Mouse (Mus musculus): ENCODE measurements around the gene Zfp322a. TPM values are rescaled to one million over a fixed set of nuclear protein-coding genes. Genes with fewer than 3 reads are reported as not detected.
"Not testable (repeated sequence)": the region's sequence is repeated elsewhere in the genome, so short reads cannot be mapped to it uniquely, and the experiment has no call there.

Zfp322a gene
- polyA plus RNA-seq, 1 experiment from 2014 or later = 55.6 TPM

DNA sequence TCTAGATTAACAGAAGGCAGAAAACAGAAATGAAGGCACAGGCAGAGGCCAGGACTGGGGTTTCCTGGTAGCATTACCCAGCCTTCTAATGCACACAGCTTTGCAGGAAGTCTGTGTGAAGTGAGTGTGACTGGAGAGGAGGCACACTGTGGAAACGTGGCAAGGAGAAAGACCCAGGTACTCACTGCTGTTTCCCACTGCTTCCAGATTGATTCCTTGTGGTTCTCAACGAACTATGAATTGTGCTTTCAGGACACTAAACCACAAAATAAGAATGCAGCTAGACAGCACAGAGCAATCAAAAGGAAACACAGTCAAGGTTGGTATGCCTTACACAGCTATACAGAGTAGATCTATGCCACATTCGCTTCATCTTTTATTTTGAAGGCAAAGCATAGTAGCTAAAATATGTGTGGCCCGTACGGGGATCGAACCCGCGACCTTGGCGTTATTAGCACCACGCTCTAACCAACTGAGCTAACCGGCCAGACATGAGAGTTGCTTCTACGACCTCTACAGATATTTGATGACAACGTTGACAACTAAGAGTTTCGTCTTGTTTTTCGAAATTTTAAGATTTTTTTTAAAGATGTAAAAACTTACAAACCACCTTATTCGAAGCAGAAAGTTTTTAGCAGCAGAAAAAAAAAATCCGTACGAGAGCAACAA is 60.2 kb downstream of the Zfp322a start:
- not testable (repeated sequence) for H3K36me3 ChIP-seq; H3K27ac ChIP-seq (replicated peaks); H3K9me3 ChIP-seq (replicated peaks)
- WGBS = 2% methylated on average over 18 of the region's 18 CpGs
- Histone ChIP-seq H3K27me3 (ENCODE audit: low read depth, poor library complexity, severe bottlenecking) (peaks cover 60% of the 10 kb centered on the region), H3K4me1 (peaks cover 35% of the 10 kb centered on the region), H3K4me3 (peak overlapping the region; percentile 60)
- DNase-seq (ENCODE audit: low spot score) = peak; percentile 64

DNA sequence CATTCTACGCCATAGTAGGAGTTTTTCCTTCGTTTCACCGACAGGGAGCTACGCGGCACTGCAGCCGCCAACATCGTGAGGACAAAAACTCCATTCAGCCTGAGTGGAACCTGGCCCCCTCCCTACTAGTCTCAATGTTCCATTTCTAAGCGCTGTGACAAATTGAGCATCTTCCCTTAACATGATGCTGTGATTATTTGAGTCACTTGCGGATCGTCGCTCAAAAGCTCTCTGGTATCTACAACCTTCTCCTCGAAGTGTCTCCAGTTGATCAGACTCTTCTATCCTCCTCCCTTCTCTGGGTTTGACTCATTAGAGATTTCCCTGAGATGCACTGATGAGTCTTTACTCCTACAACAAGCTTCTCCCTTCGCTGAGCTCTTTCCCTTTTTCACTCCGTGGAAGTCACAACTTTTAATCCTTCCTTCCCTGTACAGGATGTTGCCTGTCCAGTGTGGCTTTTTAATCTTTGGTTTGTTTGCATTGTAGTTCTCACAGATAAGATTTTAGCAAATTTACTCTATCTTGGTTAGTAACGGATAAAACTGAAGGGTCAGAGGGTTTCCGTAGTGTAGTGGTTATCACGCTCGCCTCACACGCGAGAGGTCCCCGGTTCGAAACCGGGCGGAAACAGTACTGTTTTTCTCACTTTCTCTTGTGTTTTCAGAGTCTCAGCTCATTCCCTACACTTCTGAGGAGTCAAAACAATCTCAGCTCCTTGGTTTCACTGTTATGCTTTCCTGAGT is 61.8 kb downstream of the Zfp322a start:
- Histone ChIP-seq H3K27me3 (ENCODE audit: low read depth, poor library complexity, severe bottlenecking) (peaks cover 45% of the 10 kb centered on the region), H3K27ac (replicated peaks) (peak overlapping the region; percentile 71), H3K4me1 (peaks cover 22% of the 10 kb centered on the region), H3K36me3 (no peaks in the 10 kb centered on the region), H3K4me3 (peak overlapping the region; percentile 57), H3K9me3 (replicated peaks) (no peaks in the 10 kb centered on the region)
- under 1% methylated on average over 24 of the region's 24 CpGs for WGBS
- DNase-seq (ENCODE audit: low spot score) = peak; percentile 72

DNA sequence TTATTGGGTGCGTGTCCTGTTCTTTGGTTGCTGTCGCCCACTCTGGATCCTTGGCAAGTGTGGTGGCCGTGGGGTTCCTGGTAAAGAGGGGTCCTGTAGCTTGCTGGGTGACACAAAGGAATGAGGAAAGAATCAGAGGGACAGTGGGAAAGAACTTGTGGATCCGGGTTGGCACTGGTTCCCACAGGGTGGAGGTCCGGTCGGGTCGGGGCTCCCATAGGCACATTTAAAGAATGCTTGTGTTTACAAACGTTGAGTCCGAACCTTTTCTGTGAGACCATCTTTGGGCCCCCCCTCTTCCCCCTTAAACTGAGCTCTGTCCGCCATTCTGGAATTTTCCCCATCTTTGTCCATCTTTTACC is 62.3 kb downstream of the Zfp322a start:
- H3K4me3 ChIP-seq = peak overlapping the region; percentile 57
- H3K9me3 ChIP-seq (replicated peaks) = no peaks in the 10 kb centered on the region
- H3K27me3 ChIP-seq (ENCODE audit: low read depth, poor library complexity, severe bottlenecking) = peaks cover 39% of the 10 kb centered on the region
- WGBS = 10% methylated on average over 10 of the region's 10 CpGs
- H3K4me1 ChIP-seq = peaks cover 23% of the 10 kb centered on the region
- H3K36me3 ChIP-seq = no peaks in the 10 kb centered on the region
- peak overlapping the region; percentile 71 for H3K27ac ChIP-seq (replicated peaks)
- DNase-seq (ENCODE audit: low spot score) = no peak

Other genes with a start within 250 kb of the Zfp322a start
- not detected in 2 replicates for gene Vmn1r218, start 236.1 kb downstream of the Zfp322a start, polyA plus RNA-seq (2016; fragmentation: Nextera tagmentation; extraction: Ambion mirVana)
- gene Vmn1r219, start 209.9 kb downstream of the Zfp322a start, polyA plus RNA-seq (2016; fragmentation: Nextera tagmentation; extraction: Ambion mirVana) = 0.02 TPM in 1 of 2 replicates, not detected in the other
- gene Vmn1r220, start 181.2 kb downstream of the Zfp322a start, polyA plus RNA-seq (2016; fragmentation: Nextera tagmentation; extraction: Ambion mirVana) = not detected in 2 replicates
- gene Vmn1r221, start 155.1 kb downstream of the Zfp322a start, polyA plus RNA-seq (2016; fragmentation: Nextera tagmentation; extraction: Ambion mirVana) = not detected in 2 replicates
- gene Vmn1r222, start 133.3 kb downstream of the Zfp322a start, polyA plus RNA-seq (2016; fragmentation: Nextera tagmentation; extraction: Ambion mirVana) = not detected in 2 replicates
- not detected in 2 replicates for gene Vmn1r223, start 122.1 kb downstream of the Zfp322a start, polyA plus RNA-seq (2016; fragmentation: Nextera tagmentation; extraction: Ambion mirVana)
- 14.3 and 14.7 TPM in 2 replicates for gene Abt1, start 54.7 kb upstream of the Zfp322a start, polyA plus RNA-seq (2016; fragmentation: Nextera tagmentation; extraction: Ambion mirVana)
- 0.04 and 0.06 TPM in 2 replicates for gene Btn1a1, start 96.7 kb upstream of the Zfp322a start, polyA plus RNA-seq (2016; fragmentation: Nextera tagmentation; extraction: Ambion mirVana)
- 0.26 and 0.38 TPM in 2 replicates for gene Btn2a2, start 119.6 kb upstream of the Zfp322a start, polyA plus RNA-seq (2016; fragmentation: Nextera tagmentation; extraction: Ambion mirVana)
- gene Hist1h4h, start 161.8 kb upstream of the Zfp322a start, polyA plus RNA-seq (2016; fragmentation: Nextera tagmentation; extraction: Ambion mirVana) = 2.0 and 4.1 TPM in 2 replicates
- gene Hist1h2af, start 164.7 kb upstream of the Zfp322a start, polyA plus RNA-seq (2016; fragmentation: Nextera tagmentation; extraction: Ambion mirVana) = 4.7 and 9.5 TPM in 2 replicates
- 5.5 and 5.6 TPM in 2 replicates for gene Hist1h3g, start 166.2 kb upstream of the Zfp322a start, polyA plus RNA-seq (2016; fragmentation: Nextera tagmentation; extraction: Ambion mirVana)
- gene Hist1h2bh, start 174.2 kb upstream of the Zfp322a start, polyA plus RNA-seq (2016; fragmentation: Nextera tagmentation; extraction: Ambion mirVana) = 1.00 and 1.0 TPM in 2 replicates
- 1.1 and 1.5 TPM in 2 replicates for gene Hist1h3f, start 174.8 kb upstream of the Zfp322a start, polyA plus RNA-seq (2016; fragmentation: Nextera tagmentation; extraction: Ambion mirVana)
- gene Hist1h4f, start 182.4 kb upstream of the Zfp322a start, polyA plus RNA-seq (2016; fragmentation: Nextera tagmentation; extraction: Ambion mirVana) = 1.7 TPM in 1 of 2 replicates, not detected in the other
- gene Hist1h1d, start 184.1 kb upstream of the Zfp322a start, polyA plus RNA-seq (2016; fragmentation: Nextera tagmentation; extraction: Ambion mirVana) = 0.58 and 0.63 TPM in 2 replicates
- gene Hist1h3e, start 193.2 kb upstream of the Zfp322a start, polyA plus RNA-seq (2016; fragmentation: Nextera tagmentation; extraction: Ambion mirVana) = 5.1 and 7.2 TPM in 2 replicates
- 85.6 and 104 TPM in 2 replicates for gene Hist1h2ae, start 202.0 kb upstream of the Zfp322a start, polyA plus RNA-seq (2016; fragmentation: Nextera tagmentation; extraction: Ambion mirVana)
- gene Hist1h2bg, start 202.2 kb upstream of the Zfp322a start, polyA plus RNA-seq (2016; fragmentation: Nextera tagmentation; extraction: Ambion mirVana) = 4.5 and 6.4 TPM in 2 replicates
- 3.8 TPM in 2 replicates for gene Hist1h2bf, start 205.0 kb upstream of the Zfp322a start, polyA plus RNA-seq (2016; fragmentation: Nextera tagmentation; extraction: Ambion mirVana)
- gene Hist1h2ad, start 205.2 kb upstream of the Zfp322a start, polyA plus RNA-seq (2016; fragmentation: Nextera tagmentation; extraction: Ambion mirVana) = 0.67 and 1.3 TPM in 2 replicates
- gene Hist1h3d, start 206.6 kb upstream of the Zfp322a start, polyA plus RNA-seq (2016; fragmentation: Nextera tagmentation; extraction: Ambion mirVana) = 6.2 and 10.8 TPM in 2 replicates
- gene Hist1h4d, start 212.4 kb upstream of the Zfp322a start, polyA plus RNA-seq (2016; fragmentation: Nextera tagmentation; extraction: Ambion mirVana) = 95.1 and 103 TPM in 2 replicates